Mouse (Mus musculus) neural tube, embryonic 15.5 days (tissue): ENCODE measurements at regions not wholly inside any gene's neighbourhood (a gene's known extent, or its start where the extent isn't known, plus 50 kb on each side); places are given as distances from the start of the nearest gene placed in this dataset.

Experiments used
- ATAC-seq: fragments of 200-750 bp; cut with Nextera tagmentation; 2 replicates; pipeline ENCODE4 v1.8.0; 2017; ENCODE audit warnings: mild to moderate bottlenecking, moderate TSS enrichment, moderate library complexity; ENCODE audit not compliant: low FRiP score
- H3K27ac ChIP-seq: fragments of 300-500 bp; sonication (generic); replicated peaks from 2 replicates; pipeline ENCODE4 v1.5.1; 2015; ENCODE audit warnings: mild to moderate bottlenecking, inconsistent platforms
- H3K27me3 ChIP-seq: fragments of 300-500 bp; sonication (generic); replicated peaks from 2 replicates; pipeline ENCODE4 v1.6.1; 2015; ENCODE audit warnings: inconsistent platforms
- H3K36me3 ChIP-seq: fragments of 300-500 bp; sonication (generic); 2 replicates; pipeline ENCODE4 v1.6.1; 2015; ENCODE audit warnings: inconsistent platforms
- H3K4me1 ChIP-seq: fragments of 300-500 bp; sonication (generic); 2 replicates; pipeline ENCODE4 v1.6.1; 2015; ENCODE audit warnings: inconsistent platforms
- H3K4me2 ChIP-seq: fragments of 300-500 bp; sonication (generic); 2 replicates; pipeline ENCODE4 v1.6.1; 2015; ENCODE audit warnings: inconsistent platforms, mild to moderate bottlenecking, moderate library complexity
- H3K4me3 ChIP-seq: fragments of 300-500 bp; sonication (generic); replicated peaks from 2 replicates; pipeline ENCODE4 v1.5.1; 2015; ENCODE audit warnings: mild to moderate bottlenecking, inconsistent platforms
- H3K9ac ChIP-seq: fragments of 300-500 bp; sonication (generic); replicated peaks from 2 replicates; pipeline ENCODE4 v1.6.1; 2015; ENCODE audit warnings: mild to moderate bottlenecking, inconsistent platforms
- H3K9me3 ChIP-seq: fragments of 300-500 bp; sonication (generic); replicated peaks from 2 replicates; pipeline ENCODE4 v1.6.1; 2016; ENCODE audit warnings: inconsistent platforms
- WGBS: fragments of 180-500 bp; shearing (Covaris S2); methylation state at CpG from one replicate; pipeline ENCODE4 v1.1.7; 2015; ENCODE audit warnings: mixed read lengths; 5-methylcytosine and 5-hydroxymethylcytosine counted together

- Histone ChIP-seq H3K4me1 (no peaks in the 10 kb centered on the region), H3K9me3 (no peaks in the 10 kb centered on the region), H3K9ac (no peak overlapping the region), H3K4me2 (no peak overlapping the region), H3K4me3 (no peak overlapping the region), H3K36me3 (no peaks in the 10 kb centered on the region), H3K27ac (no peak overlapping the region), H3K27me3 (no peaks in the 10 kb centered on the region)
- WGBS: 81% methylated on average over 2 of the region's 2 CpGs
- ATAC-seq: no peak
These were observed 294.2 kb upstream of the Gria1 start for GRCm38 (mm10) chr11:56716953-56717352.

- H3K4me3 ChIP-seq: no peak overlapping the region
- H3K4me2 ChIP-seq: no peak overlapping the region
- no peaks in the 10 kb centered on the region for H3K9me3 ChIP-seq
- H3K27ac ChIP-seq: no peak overlapping the region
- H3K4me1 ChIP-seq: no peaks in the 10 kb centered on the region
- H3K9ac ChIP-seq: no peak overlapping the region
- H3K27me3 ChIP-seq: no peaks in the 10 kb centered on the region
- 57% methylated on average over 3 of the region's 3 CpGs for WGBS
- H3K36me3 ChIP-seq: no peaks in the 10 kb centered on the region
- ATAC-seq: no peak
These were observed 286.0 kb upstream of the Gria1 start for GRCm38 (mm10) chr11:56725141-56725540.

- H3K9me3 ChIP-seq: no peaks in the 10 kb centered on the region
- 0 out of 2 replicates have a peak, but pooled peaks cover 2% of the 10 kb centered on the region for H3K4me1 ChIP-seq
- H3K36me3 ChIP-seq: no peaks in the 10 kb centered on the region
- H3K9ac ChIP-seq: no peak overlapping the region
- H3K27ac ChIP-seq: no peak overlapping the region
- H3K4me3 ChIP-seq: no peak overlapping the region
- no peak for ATAC-seq
- no peaks in the 10 kb centered on the region for H3K27me3 ChIP-seq
- H3K4me2 ChIP-seq: no peak overlapping the region
These were observed 285.0 kb upstream of the Gria1 start for GRCm38 (mm10) chr11:56726161-56726560.

- Histone ChIP-seq H3K4me2 (no peak overlapping the region), H3K4me3 (no peak overlapping the region), H3K27ac (no peak overlapping the region), H3K36me3 (no peaks in the 10 kb centered on the region), H3K27me3 (no peaks in the 10 kb centered on the region), H3K4me1 (0 out of 2 replicates have a peak, but pooled peaks cover 2% of the 10 kb centered on the region), H3K9ac (no peak overlapping the region), H3K9me3 (no peaks in the 10 kb centered on the region)
- WGBS: 69% methylated on average over 4 of the region's 4 CpGs
- ATAC-seq: no peak
These were observed 283.6 kb upstream of the Gria1 start for GRCm38 (mm10) chr11:56727556-56727955.

GRCm38 (mm10) chr11:56728204-56729002 lies 282.8 kb upstream of the Gria1 start:
- Histone ChIP-seq H3K4me1 (0 out of 2 replicates have a peak, but pooled peaks cover 2% of the 10 kb centered on the region), H3K27ac (no peak overlapping the region), H3K4me2 (no peak overlapping the region), H3K9ac (no peak overlapping the region), H3K9me3 (no peaks in the 10 kb centered on the region), H3K4me3 (no peak overlapping the region), H3K36me3 (no peaks in the 10 kb centered on the region), H3K27me3 (no peaks in the 10 kb centered on the region)
- 75% methylated on average over 6 of the region's 6 CpGs for WGBS
- ATAC-seq: no peak

GRCm38 (mm10) chr11:56741857-56742256 lies 269.3 kb upstream of the Gria1 start:
- WGBS: 42% methylated on average over 2 of the region's 2 CpGs
- no peak for ATAC-seq

GRCm38 (mm10) chr11:56750032-56750431 lies 261.2 kb upstream of the Gria1 start:
- Histone ChIP-seq H3K27me3 (no peaks in the 10 kb centered on the region), H3K4me2 (no peak overlapping the region), H3K4me1 (peaks cover 13% of the 10 kb centered on the region), H3K27ac (no peak overlapping the region), H3K4me3 (no peak overlapping the region), H3K36me3 (no peaks in the 10 kb centered on the region), H3K9ac (no peak overlapping the region), H3K9me3 (no peaks in the 10 kb centered on the region)
- 34% methylated on average over 5 of the region's 5 CpGs for WGBS
- no peak for ATAC-seq

More at GRCm38 (mm10) chr11:56741857-56742256, 269.3 kb upstream of the Gria1 start:
- H3K4me1 ChIP-seq: peaks cover 4% of the 10 kb centered on the region
- H3K4me2 ChIP-seq: no peak overlapping the region
- H3K4me3 ChIP-seq: no peak overlapping the region
- peak overlapping the region; percentile 39; the same call in 1 of the 2 replicates for H3K27ac ChIP-seq
- H3K36me3 ChIP-seq: no peaks in the 10 kb centered on the region
- no peak overlapping the region for H3K9ac ChIP-seq
- no peaks in the 10 kb centered on the region for H3K9me3 ChIP-seq
- no peaks in the 10 kb centered on the region for H3K27me3 ChIP-seq

- Histone ChIP-seq H3K4me1 (peaks cover 13% of the 10 kb centered on the region), H3K9me3 (no peaks in the 10 kb centered on the region), H3K4me2 (no peak overlapping the region), H3K9ac (no peak overlapping the region), H3K27ac (no peak overlapping the region), H3K27me3 (no peaks in the 10 kb centered on the region), H3K36me3 (no peaks in the 10 kb centered on the region), H3K4me3 (no peak overlapping the region)
- 18% methylated on average over 8 of the region's 8 CpGs for WGBS
- no peak for ATAC-seq
These were observed 260.5 kb upstream of the Gria1 start for GRCm38 (mm10) chr11:56750639-56751038.

- ATAC-seq: no peak
- H3K4me1 ChIP-seq: peaks cover 13% of the 10 kb centered on the region
- no peaks in the 10 kb centered on the region for H3K9me3 ChIP-seq
- no peaks in the 10 kb centered on the region for H3K36me3 ChIP-seq
- no peak overlapping the region for H3K4me2 ChIP-seq
- H3K9ac ChIP-seq: no peak overlapping the region
- H3K27ac ChIP-seq: no peak overlapping the region
- 66% methylated on average over 5 of the region's 5 CpGs for WGBS
- no peak overlapping the region for H3K4me3 ChIP-seq
- no peaks in the 10 kb centered on the region for H3K27me3 ChIP-seq
These were observed 259.3 kb upstream of the Gria1 start for GRCm38 (mm10) chr11:56751918-56752317.

- no peak overlapping the region for H3K9ac ChIP-seq
- no peaks in the 10 kb centered on the region for H3K27me3 ChIP-seq
- no peak overlapping the region for H3K4me2 ChIP-seq
- no peaks in the 10 kb centered on the region for H3K36me3 ChIP-seq
- peaks cover 13% of the 10 kb centered on the region for H3K4me1 ChIP-seq
- WGBS: 19% methylated on average over 3 of the region's 3 CpGs
- H3K27ac ChIP-seq: no peak overlapping the region
- ATAC-seq: no peak
- no peaks in the 10 kb centered on the region for H3K9me3 ChIP-seq
- no peak overlapping the region for H3K4me3 ChIP-seq
These were observed 257.5 kb upstream of the Gria1 start for GRCm38 (mm10) chr11:56753699-56754098.

- no peak overlapping the region for H3K9ac ChIP-seq
- H3K36me3 ChIP-seq: no peaks in the 10 kb centered on the region
- no peaks in the 10 kb centered on the region for H3K9me3 ChIP-seq
- no peak overlapping the region for H3K4me2 ChIP-seq
- no peak overlapping the region for H3K4me3 ChIP-seq
- no peaks in the 10 kb centered on the region for H3K4me1 ChIP-seq
- ATAC-seq: no peak
- WGBS: 90% methylated on average over 2 of the region's 2 CpGs
- no peak overlapping the region for H3K27ac ChIP-seq
- no peaks in the 10 kb centered on the region for H3K27me3 ChIP-seq
These were observed 250.7 kb upstream of the Gria1 start for GRCm38 (mm10) chr11:56760474-56760873.

GRCm38 (mm10) chr11:56762467-56763120 lies 248.6 kb upstream of the Gria1 start:
- Histone ChIP-seq H3K4me3 (no peak overlapping the region), H3K36me3 (no peaks in the 10 kb centered on the region), H3K27me3 (no peaks in the 10 kb centered on the region), H3K4me2 (no peak overlapping the region), H3K27ac (no peak overlapping the region), H3K4me1 (no peaks in the 10 kb centered on the region), H3K9ac (no peak overlapping the region), H3K9me3 (no peaks in the 10 kb centered on the region)
- no peak for ATAC-seq
- WGBS: 54% methylated on average over 5 of the region's 5 CpGs
